18 mouse cellular contexts compared by ENCODE assay signal in genomic region chr8:108973639-108974325, GRCm38 (mm10).
DNase-seq lines count a peak whose midpoint lies in the region; ATAC-seq lines count a peak whose summit lies in the region.
"Had no signal": no experiment of that assay in that cellular context is flagged by ENCODE, and none has a peak within 500 bp of the region (broad histone marks: within the 10 kb centered on the region; RNA-seq: fewer than 3 reads in every experiment).

No protein-coding gene starts in this region.

- ATAC-seq in limb, embryonic 11.5 days (ENCODE audit: insufficient number of reproducible peaks, low FRiP score, low TSS enrichment, low read depth): no peak
- ATAC-seq: forebrain, embryonic 15.5 days had no signal

- no peak overlapping the region for H3K4me2 ChIP-seq in limb, embryonic 11.5 days (ENCODE audit: low read depth, severe bottlenecking)
- H3K4me2 ChIP-seq: forebrain, embryonic 15.5 days; limb, embryonic 15.5 days; stomach, embryonic 15.5 days had no signal

- no peak overlapping the region for H3K27ac ChIP-seq in limb, embryonic 11.5 days (replicated peaks; ENCODE audit: low read depth, low read length)
- no peak overlapping the region for H3K27ac ChIP-seq in limb, embryonic 10.5 days
- H3K27ac ChIP-seq: forebrain, embryonic 15.5 days; heart, adult 2 months; limb, embryonic 15.5 days; midbrain, embryonic 10.5 days; stomach, embryonic 15.5 days had no signal

- no peak overlapping the region for H3K9ac ChIP-seq in limb, embryonic 11.5 days (ENCODE audit: low read length)
- H3K9ac ChIP-seq: forebrain, embryonic 15.5 days; limb, embryonic 15.5 days; stomach, embryonic 15.5 days had no signal

- no peaks in the 10 kb centered on the region for H3K9me3 ChIP-seq in limb, embryonic 11.5 days (ENCODE audit: control insufficient read depth, low read length)
- H3K9me3 ChIP-seq in limb, embryonic 10.5 days (replicated peaks): no peaks in the 10 kb centered on the region
- H3K9me3 ChIP-seq: forebrain, embryonic 15.5 days; limb, embryonic 15.5 days; midbrain, embryonic 10.5 days; stomach, embryonic 15.5 days had no signal

- peaks cover 6% of the 10 kb centered on the region; the same call in 1 of the 2 replicates for H3K4me1 ChIP-seq in limb, embryonic 11.5 days (ENCODE audit: control insufficient read depth, insufficient read depth, low read length)
- H3K4me1 ChIP-seq in limb, embryonic 10.5 days: peaks cover 23% of the 10 kb centered on the region
- H3K4me1 ChIP-seq: forebrain, embryonic 15.5 days; midbrain, embryonic 10.5 days; stomach, embryonic 15.5 days had no signal

- H3K4me3 ChIP-seq in limb, embryonic 11.5 days (ENCODE audit: low read depth, low read length): no peak overlapping the region
- H3K4me3 ChIP-seq in limb, embryonic 10.5 days: no peak overlapping the region
- H3K4me3 ChIP-seq: erythroblast, embryonic 14.5 days; forebrain, embryonic 15.5 days; heart, adult 2 months; limb, embryonic 15.5 days; midbrain, embryonic 10.5 days; stomach, embryonic 15.5 days had no signal

- H3K36me3 ChIP-seq in limb, embryonic 11.5 days (ENCODE audit: control insufficient read depth, insufficient read depth, low read length): no peaks in the 10 kb centered on the region
- H3K36me3 ChIP-seq in limb, embryonic 10.5 days: no peaks in the 10 kb centered on the region
- H3K36me3 ChIP-seq: forebrain, embryonic 15.5 days; limb, embryonic 15.5 days; midbrain, embryonic 10.5 days; stomach, embryonic 15.5 days had no signal

- no peaks in the 10 kb centered on the region for H3K27me3 ChIP-seq in limb, embryonic 11.5 days (ENCODE audit: control insufficient read depth, insufficient read depth, low read length)
- no peaks in the 10 kb centered on the region for H3K27me3 ChIP-seq in limb, embryonic 10.5 days (ENCODE audit: low read depth, poor library complexity, severe bottlenecking)
- H3K27me3 ChIP-seq: forebrain, embryonic 15.5 days; limb, embryonic 15.5 days; stomach, embryonic 15.5 days had no signal

- peak; percentile 28 to 55 for DNase-seq in frontal cortex, postnatal 36 days (ENCODE audit: low spot score in 2 of 2)
- DNase-seq in frontal cortex, postnatal 14 days (ENCODE audit: low spot score in 2 of 2): no peak
- DNase-seq in limb, embryonic 11.5 days (ENCODE audit: low spot score): peak; percentile 5
- DNase-seq in limb, embryonic 10.5 days (ENCODE audit: low spot score): no peak
- DNase-seq in CD4-positive, CD25-positive, alpha-beta regulatory T cell, adult 2 months (ENCODE audit: low read depth, low spot score): peak; percentile 37
- peak; percentile 13 to 17 for DNase-seq in left cerebral cortex, postnatal 36 days (ENCODE audit: low spot score in 2 of 2)
- no peak for DNase-seq in lung, postnatal 25 days (ENCODE audit: low spot score)
- DNase-seq in adrenal gland, postnatal 4 days (ENCODE audit: low spot score in 2 of 2): no peak
- DNase-seq: adrenal gland, postnatal 14 days; cerebellum, adult 8-10 months; gastrocnemius, postnatal 14 days; heart, adult 2 months; lung, postnatal 4 days had no signal

- intact Hi-C loops in left cerebral cortex, postnatal 36 days (cut with DNase I): no loop called here

- 92% methylated on average over 9 of the region's 9 CpGs for WGBS in limb, embryonic 11.5 days
- 91% methylated on average over 9 of the region's 9 CpGs for WGBS in limb, embryonic 10.5 days

Comparison
In these comparisons a context has a peak if more than half of its experiments do, and no peak if none do; other contexts are left out.
1. DNase-seq: peak in frontal cortex, postnatal 36 days (2 of 2), limb, embryonic 11.5 days (single experiment), CD4-positive, CD25-positive, alpha-beta regulatory T cell, adult 2 months (single experiment) and left cerebral cortex, postnatal 36 days (2 of 2); none in frontal cortex, postnatal 14 days (0 of 2), limb, embryonic 10.5 days (single experiment), lung, postnatal 25 days (single experiment) and adrenal gland, postnatal 4 days (0 of 2).